Mouse (Mus musculus) lung, adult 2 months (tissue): ENCODE measurements around the gene Cmklr1.

ENCODE experiments used
- CTCF ChIP-seq: fragments of 200-500 bp; IDR thresholded peaks from 2 replicates; pipeline ENCODE4 v1.5.1; 2011; ENCODE audit warnings: mild to moderate bottlenecking, low read length, control low read depth; ENCODE audit not compliant: insufficient read depth
- POLR2A ChIP-seq: fragments of 200-500 bp; IDR thresholded peaks from 2 replicates; pipeline ENCODE4 v1.6.1; 2011; ENCODE audit warnings: low read depth, mild to moderate bottlenecking, control low read depth, low read length, borderline replicate concordance; ENCODE audit errors: extremely low read depth

DNA sequence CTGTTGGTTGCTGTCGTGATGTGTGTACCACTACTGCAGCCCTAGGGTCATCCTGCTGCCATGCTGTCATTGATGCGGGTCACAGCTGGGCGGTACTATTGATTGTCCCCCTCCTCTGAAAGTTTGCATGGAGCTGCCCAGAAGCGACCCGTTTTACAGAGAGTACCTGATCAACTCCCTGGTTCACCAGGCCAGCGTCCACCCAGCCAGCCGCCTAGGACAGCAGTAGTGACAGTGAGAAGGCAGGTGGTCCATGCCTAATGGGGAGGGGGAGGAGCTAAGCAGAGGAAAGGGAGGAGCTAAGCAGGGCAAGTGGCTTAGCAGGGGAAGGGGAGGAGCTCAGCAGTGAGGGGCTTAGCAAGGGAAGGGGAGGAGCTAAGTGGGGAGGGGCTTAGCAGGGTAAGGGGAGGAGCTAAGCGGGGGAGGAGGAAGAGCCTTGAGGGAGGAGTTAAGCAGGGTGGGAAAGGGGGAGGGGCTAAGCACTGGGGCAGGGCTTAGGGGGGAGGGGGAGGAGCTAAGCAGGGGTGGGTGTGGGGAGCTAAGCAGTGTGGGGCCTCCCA is 43.0 kb upstream of the Cmklr1 start:
- TF ChIP-seq CTCF (no peak), POLR2A (no peak)
